14 mouse cellular contexts compared by ENCODE assay signal in the genomic region with DNA sequence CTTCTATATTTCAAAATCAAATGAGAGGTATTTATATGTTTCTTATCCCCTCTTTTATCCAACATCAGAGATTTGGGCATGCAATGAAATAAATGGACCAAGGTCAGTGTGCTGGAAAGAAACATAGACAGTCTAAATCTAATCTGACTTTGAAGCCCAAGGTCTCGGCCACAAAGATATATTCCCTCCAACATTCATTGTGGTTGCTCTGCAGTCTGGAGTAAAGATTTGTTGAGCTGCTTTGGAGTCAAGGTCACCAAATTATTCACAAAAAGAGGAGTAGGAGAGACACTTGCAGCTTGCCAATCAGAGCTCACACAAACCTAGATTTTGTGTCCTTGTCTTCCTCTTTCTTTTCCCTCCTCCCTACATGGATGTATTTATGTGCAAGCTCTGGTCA.
"Had no signal": no experiment of that assay in that cellular context is flagged by ENCODE, and none has a peak within 500 bp of the region (broad histone marks: within the 10 kb centered on the region; RNA-seq: fewer than 3 reads in every experiment).

No protein-coding gene starts in this region.

- H3K9me3 ChIP-seq: midbrain, embryonic 10.5 days; midbrain, embryonic 12.5 days; neural tube, embryonic 12.5 days; stomach, embryonic 15.5 days had no signal

- H3K27me3 ChIP-seq: neural tube, embryonic 12.5 days; stomach, embryonic 15.5 days had no signal

- H3K9ac ChIP-seq: lung, embryonic 14.5 days; midbrain, embryonic 12.5 days; neural tube, embryonic 12.5 days; stomach, embryonic 15.5 days had no signal

- H3K4me1 ChIP-seq: midbrain, embryonic 12.5 days; neural tube, embryonic 12.5 days; stomach, embryonic 15.5 days had no signal

- H3K27ac ChIP-seq: midbrain, embryonic 10.5 days; midbrain, embryonic 12.5 days; neural tube, embryonic 12.5 days; stomach, embryonic 15.5 days; stomach, postnatal 0 days had no signal

- H3K36me3 ChIP-seq: midbrain, embryonic 10.5 days; midbrain, embryonic 12.5 days; neural tube, embryonic 12.5 days; stomach, embryonic 15.5 days had no signal

- H3K4me2 ChIP-seq: lung, embryonic 14.5 days; midbrain, embryonic 12.5 days; neural tube, embryonic 12.5 days; stomach, embryonic 15.5 days had no signal

- H3K4me3 ChIP-seq: midbrain, embryonic 10.5 days; midbrain, embryonic 12.5 days; neural tube, embryonic 12.5 days; stomach, embryonic 15.5 days had no signal

- DNase-seq: lung, adult 18-20 months; lung, embryonic 14.5 days; lung, postnatal 10 days; lung, postnatal 4 days; midbrain, embryonic 14.5 days; right cerebral cortex, postnatal 14 days; thymus, adult 2 months; thymus, postnatal 25 days; thymus, postnatal 4 days had no signal
